Mouse (Mus musculus) thymus, adult 18-20 months (tissue): ENCODE measurements at regions not wholly inside any gene's neighbourhood (a gene's known extent, or its start where the extent isn't known, plus 50 kb on each side); places are given as distances from the start of the nearest gene placed in this dataset.
"Not testable (repeated sequence)": the region's sequence is repeated elsewhere in the genome, so short reads cannot be mapped to it uniquely, and the experiment has no call there.

Source experiments
- DNase-seq, 2 experiments: peaks; one replicate each; pipeline ENCODE4 v3.0.0; 2022; ENCODE audit warnings: mixed read lengths in 2 of 2

- DNase-seq, result no peak
Observed at GRCm38 (mm10) chr15:37100767-37101288, 93.3 kb upstream of the Zfp706 start.

- DNase-seq, result peak; percentile 16 to 32
Observed at GRCm38 (mm10) chr15:37099927-37100766, 92.6 kb upstream of the Zfp706 start.

DNA sequence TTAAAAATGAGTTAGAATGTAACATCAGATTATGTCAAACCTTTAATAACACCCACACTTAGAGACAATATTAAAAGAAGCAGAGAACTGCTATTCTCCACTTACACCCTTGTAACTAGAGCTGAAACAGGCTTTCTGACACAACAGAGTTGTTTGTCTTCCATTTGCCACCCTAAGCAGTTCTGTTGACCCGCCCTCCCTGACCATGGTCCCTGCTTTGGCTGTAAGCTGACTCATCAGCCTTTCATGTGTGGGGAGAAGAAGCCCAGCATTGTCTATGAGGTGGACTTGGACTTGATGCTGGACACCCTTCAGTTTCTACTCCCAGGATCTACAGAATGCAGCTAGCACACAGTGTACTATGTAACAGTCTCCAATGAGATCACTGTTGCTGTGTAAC, 91.6 kb upstream of the Zfp706 start:
- DNase-seq, result no peak

DNA sequence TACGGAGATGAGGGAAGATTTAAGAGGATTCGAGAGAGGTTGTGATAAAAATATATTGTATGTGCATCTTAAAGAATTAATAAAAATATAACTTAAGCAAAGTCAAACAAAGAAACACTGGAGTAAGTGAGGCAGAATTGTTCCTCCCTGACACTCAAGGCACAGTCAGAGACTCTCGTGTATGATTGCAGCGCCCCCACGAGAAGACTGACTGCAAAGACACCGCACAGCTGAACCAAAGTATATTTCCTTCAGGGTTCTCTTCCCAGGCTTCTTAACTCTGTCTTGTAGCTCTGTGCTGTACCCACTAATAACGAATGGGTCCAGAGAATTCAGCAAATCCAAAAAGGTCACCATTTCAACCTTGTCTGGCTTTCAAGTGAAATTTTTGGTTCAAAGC, 89.9 kb upstream of the Zfp706 start:
- DNase-seq, result no peak

GRCm38 (mm10) chr15:37091171-37091570, 83.6 kb upstream of the Zfp706 start:
- not testable (repeated sequence) for DNase-seq

GRCm38 (mm10) chr15:37083726-37084125, 76.2 kb upstream of the Zfp706 start:
- DNase-seq, result no peak

DNA sequence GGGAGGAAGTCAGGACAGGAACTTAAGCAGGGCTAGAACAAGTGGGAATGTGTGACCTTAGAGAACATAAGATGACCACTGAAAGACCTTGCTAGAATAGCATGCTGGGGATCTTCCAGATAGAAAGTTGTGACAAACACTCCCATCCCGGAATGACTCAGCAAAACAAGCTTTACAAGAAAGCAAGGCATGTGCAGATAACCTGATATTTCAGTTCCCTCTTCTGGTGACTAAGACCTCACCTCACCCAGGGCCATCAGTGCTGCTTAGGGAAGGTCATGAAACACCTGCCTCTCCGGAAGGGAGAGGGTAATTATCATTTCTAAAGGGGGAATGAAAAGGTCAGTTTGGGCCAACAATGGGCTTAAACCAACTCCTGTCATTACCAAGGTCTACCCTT, 74.3 kb upstream of the Zfp706 start:
- no peak for DNase-seq

DNA sequence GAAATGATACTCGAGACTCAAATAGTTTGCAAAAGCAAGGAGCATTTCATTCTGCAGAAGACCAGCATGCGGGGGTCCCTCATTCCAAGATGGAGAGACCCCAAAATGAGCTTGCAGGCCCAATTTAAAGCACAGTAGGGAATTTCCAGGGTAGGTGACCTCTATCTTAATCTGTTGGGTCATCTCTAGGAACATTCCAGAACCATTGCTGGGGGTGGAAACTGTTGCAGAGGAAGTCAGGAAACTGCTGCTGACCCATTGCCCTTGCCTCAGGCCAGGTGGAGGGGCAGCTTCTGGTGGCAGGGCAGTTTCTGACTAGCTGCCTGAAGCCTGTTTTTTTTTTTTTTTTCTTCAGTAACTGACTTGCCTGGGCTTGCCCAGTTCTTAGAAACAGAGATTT, 73.4 kb upstream of the Zfp706 start:
- DNase-seq, result no peak

DNA sequence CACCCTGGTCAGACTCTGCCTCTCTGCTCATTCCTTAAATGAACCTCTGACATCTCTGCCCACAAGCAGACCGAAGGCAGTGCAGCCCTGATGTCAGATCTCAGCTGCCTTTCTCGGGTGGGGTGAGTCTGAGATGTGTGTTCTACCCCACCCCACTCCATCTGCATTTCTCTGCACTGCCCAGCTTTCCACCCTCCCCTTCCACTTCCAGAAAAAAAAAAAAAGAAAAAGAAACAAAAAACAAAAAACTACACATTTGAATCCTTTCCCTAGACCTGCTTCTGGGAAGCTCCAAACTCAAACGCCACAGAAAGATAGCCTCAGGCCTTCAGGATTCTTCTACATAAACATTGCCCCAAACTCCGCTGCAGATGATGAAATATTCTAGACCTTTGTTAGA, 72.8 kb upstream of the Zfp706 start:
- no peak for DNase-seq

GRCm38 (mm10) chr15:37074207-37074606, 66.6 kb upstream of the Zfp706 start:
- DNase-seq, result not testable (repeated sequence)

DNA sequence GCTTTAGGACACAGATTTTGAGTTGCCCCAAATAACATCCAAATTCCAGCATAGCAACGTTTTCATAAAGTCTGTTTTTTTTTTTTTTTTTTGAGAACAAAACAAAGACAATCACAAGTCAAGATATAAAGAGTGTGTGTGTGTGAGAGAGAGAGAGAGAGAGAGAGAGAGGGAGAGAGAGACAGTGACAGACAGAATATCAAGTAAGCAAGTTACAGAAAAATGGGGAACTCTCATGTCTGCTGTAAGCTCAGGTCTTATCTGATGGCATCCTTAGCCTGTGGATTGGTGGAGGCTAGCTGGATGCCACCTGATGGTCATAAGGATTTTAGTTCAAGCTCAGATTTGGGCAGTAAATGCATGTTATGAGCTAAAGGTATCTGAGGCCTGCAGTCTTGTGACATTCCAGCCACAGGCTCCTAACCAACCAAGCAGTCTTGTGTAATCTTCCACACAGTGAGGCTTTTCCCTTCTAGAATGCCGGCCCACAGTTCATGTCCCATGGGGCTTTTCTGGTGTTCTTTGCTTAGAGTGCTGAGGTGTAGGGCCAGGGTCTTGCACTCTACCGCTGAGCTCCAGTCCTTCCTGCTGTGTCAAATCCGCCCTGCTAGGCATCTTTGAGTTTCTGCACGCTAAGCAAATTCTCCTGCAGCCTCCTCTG, 64.8 kb upstream of the Zfp706 start:
- DNase-seq, result no peak

DNA sequence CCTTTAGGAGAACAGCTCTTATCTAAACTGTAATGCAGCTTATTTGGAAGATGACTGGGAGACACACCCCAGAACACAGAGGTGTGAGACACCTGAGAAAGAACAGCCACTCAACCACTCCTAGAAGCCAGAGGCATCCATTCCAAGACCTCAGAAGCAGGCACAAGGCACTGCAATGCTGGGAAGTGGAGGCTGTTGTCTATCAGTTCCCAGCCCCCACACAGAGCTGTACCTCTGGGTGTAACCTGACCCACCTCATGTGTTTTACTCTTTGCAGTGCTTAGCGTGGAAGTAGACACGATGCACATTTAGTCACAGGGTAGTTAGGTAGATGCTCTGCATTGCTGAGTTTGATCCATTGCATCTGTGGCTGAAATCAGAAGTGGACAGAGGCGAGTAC, 62.6 kb upstream of the Zfp706 start:
- no peak for DNase-seq

DNA sequence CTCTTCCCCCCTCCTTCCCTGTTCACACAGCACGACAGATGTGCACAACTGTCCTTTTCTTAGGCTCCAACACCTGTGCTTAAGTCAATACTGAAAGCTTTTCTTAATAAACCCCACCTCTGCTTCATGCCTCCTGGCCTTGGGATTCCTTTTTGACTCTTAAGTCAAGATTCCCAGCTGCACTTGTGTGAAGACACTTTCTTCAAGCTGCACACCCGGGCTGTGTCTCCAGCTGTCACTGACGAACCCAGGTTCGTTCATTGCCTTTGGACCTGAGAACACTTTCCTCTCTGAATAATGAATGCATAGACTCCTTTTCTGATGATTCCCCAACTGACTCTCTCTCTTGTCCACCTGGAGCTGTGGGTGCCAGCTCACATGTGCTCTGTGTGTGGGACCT, 59.8 kb upstream of the Zfp706 start:
- DNase-seq, result no peak

GRCm38 (mm10) chr15:37065926-37066550, 58.5 kb upstream of the Zfp706 start:
- no peak for DNase-seq

- DNase-seq, result no peak
Observed at GRCm38 (mm10) chr15:37065408-37065807, 57.8 kb upstream of the Zfp706 start.

- no peak for DNase-seq
Observed at GRCm38 (mm10) chr15:37063781-37064383, 56.3 kb upstream of the Zfp706 start.

DNA sequence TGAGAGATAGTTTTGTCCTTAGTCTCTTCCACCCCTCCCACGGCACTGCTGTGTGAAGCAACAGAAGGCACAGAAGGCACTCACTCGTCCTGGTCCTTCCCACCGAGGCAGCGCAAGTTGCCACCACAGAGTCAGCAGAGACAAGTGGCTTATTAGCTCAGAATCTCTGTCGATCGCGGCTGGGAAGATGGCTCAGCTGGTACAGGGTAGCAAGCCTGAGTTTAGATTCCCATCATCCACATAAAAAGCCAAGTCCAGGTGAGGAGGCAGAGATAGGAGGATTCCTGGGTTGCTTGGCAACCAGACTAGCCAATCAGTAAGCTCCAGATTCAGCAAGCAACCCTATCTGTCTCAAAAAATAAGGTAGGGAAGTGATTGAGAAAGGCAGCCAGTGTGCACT, 55.0 kb upstream of the Zfp706 start:
- DNase-seq, result no peak

GRCm38 (mm10) chr15:37061501-37061900, 53.9 kb upstream of the Zfp706 start:
- DNase-seq, result no peak

DNA sequence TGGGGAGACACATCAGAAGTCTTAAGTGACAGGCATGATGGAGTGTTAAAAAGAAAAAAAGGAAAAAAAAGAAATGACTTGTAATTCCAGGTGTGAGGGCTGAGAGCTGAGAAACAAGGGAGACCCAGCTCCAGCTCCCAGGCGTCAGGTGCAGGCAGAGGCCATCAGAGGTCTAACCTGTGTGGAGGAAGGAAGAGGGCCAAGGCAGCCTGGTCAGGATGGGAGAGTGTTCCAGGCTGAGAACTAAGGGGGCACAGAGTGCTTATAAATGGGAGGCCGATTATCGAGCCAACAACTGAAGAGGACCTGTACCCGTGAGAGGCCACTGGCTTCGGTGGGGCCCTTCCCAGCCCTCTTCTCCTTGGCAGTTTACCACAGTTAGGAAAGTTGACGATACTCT, 53.3 kb upstream of the Zfp706 start:
- no peak for DNase-seq
